Mouse (Mus musculus) neural tube, embryonic 12.5 days (tissue): ENCODE measurements around the gene Acot7. TPM values are rescaled to one million over a fixed set of nuclear protein-coding genes. Genes with fewer than 3 reads are reported as not detected.
A peak's percentile ranks its signal among the peaks of the same experiment; 100 is the strongest.

ENCODE experiments used
- ATAC-seq: fragments of 200-750 bp; cut with Nextera tagmentation; 2 replicates; pipeline ENCODE4 v1.8.0; 2017; ENCODE audit warnings: low read depth, mild to moderate bottlenecking, moderate TSS enrichment, moderate library complexity; ENCODE audit not compliant: low FRiP score
- H3K27ac ChIP-seq: fragments of 300-500 bp; sonication (generic); 2 replicates; pipeline ENCODE4 v1.5.1; 2016
- H3K27me3 ChIP-seq: fragments of 300-500 bp; sonication (generic); replicated peaks from 2 replicates; pipeline ENCODE4 v1.6.1; 2016; ENCODE audit warnings: mild to moderate bottlenecking
- H3K36me3 ChIP-seq: fragments of 300-500 bp; sonication (generic); 2 replicates; pipeline ENCODE4 v1.6.1; 2016; ENCODE audit warnings: mild to moderate bottlenecking
- H3K4me1 ChIP-seq: fragments of 300-500 bp; sonication (generic); 2 replicates; pipeline ENCODE4 v1.6.1; 2016
- H3K4me2 ChIP-seq: fragments of 300-500 bp; sonication (generic); replicated peaks from 2 replicates; pipeline ENCODE4 v1.6.1; 2016; ENCODE audit warnings: mild to moderate bottlenecking
- H3K4me3 ChIP-seq: fragments of 300-500 bp; sonication (generic); 2 replicates; pipeline ENCODE4 v1.5.1; 2016
- H3K9ac ChIP-seq: fragments of 300-500 bp; sonication (generic); 2 replicates; pipeline ENCODE4 v1.6.1; 2016; ENCODE audit warnings: mild to moderate bottlenecking
- H3K9me3 ChIP-seq: fragments of 300-500 bp; sonication (generic); 2 replicates; pipeline ENCODE4 v1.6.1; 2016; ENCODE audit warnings: mild to moderate bottlenecking
- WGBS: fragments of 180-500 bp; shearing (Covaris S2); methylation state at CpG from one replicate; pipeline ENCODE4 v1.1.7; 2016; 5-methylcytosine and 5-hydroxymethylcytosine counted together
- polyA plus RNA-seq: library from polyadenylated mRNA; unstranded; fragments of >200 nt; fragmentation: Nextera tagmentation; extraction: Ambion mirVana; gene quantifications from 2 replicates; pipeline ENCODE4 v1.2.1, GENCODE M21; 2016

Acot7 gene
- polyA plus RNA-seq, 1 experiment from 2014 or later: 213 TPM

- Histone ChIP-seq H3K9ac (no peak overlapping the region), H3K27ac (no peak overlapping the region), H3K4me1 (peaks cover 32% of the 10 kb centered on the region), H3K4me3 (no peak overlapping the region), H3K27me3 (peaks cover 51% of the 10 kb centered on the region), H3K36me3 (no peaks in the 10 kb centered on the region; the same call in 1 of the 2 replicates), H3K9me3 (no peaks in the 10 kb centered on the region), H3K4me2 (peak overlapping the region; percentile 95)
- ATAC-seq: no peak
- WGBS: 24% methylated on average over 3 of the region's 3 CpGs
These were observed 95.3 kb downstream of the Acot7 start for GRCm38 (mm10) chr4:152273191-152273590.

DNA sequence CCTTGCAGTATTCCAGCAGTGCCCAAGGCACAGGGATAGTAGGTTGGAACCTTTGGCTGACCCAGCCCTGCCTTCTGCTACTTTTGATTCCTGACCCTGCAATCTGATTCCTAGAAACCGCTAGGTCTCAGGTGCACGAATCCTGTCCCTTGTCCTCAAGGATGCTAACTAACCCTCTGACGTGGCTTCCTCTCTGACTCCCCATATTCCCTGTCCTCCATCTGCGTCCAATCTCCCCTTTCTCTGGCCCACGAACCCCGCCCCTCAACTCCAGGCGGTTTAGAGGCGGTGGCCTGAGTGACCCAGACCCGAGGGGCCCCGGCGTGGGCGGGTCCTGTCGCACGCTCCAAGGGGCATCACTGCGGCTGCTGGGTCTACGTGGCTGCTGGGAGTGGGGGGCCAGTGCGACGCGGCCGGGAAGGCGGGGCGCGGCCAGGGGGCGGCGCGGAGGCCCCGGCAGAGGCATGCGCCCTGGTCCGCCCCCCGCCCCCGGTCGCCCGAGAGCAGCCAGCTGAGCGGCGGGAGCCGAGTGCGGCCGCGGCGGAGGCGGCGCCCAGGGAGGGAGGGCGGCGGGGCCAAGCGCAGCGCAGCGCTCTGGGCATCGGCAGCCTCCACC is 95.8 kb downstream of the Acot7 start, which contains the start of gene Gpr153:
Gene Gpr153 (plus strand): TSS at position 612 of the 616 bp plus-strand sequence.
- H3K4me3 ChIP-seq: peak within 1 kb of the TSS; percentile 56
- peaks cover 32% of the 10 kb centered on the region for H3K4me1 ChIP-seq

DNA sequence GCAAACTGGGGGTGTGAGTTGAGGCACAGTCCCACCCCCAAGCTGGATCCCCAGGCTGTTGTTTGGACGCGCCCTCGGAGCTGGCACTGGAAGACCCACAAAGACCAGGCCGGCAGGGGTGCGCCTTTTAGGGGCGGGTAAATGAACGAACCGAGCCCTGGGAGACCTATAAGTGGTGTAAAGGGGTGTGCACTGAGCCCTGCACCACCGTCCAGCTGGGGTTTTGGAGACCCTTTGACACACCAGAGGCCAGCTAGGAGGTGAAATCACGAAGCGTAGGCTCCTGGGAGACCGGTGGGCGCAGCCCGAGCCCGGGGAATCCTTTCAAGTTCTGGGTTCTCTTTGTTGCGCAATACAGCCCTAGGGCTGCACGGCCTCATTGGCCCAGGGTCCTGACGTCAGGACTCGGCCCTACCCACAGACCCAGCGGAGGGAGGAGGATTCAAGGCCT is 96.8 kb downstream of the Acot7 start:
- WGBS: 2% methylated on average over 20 of the region's 20 CpGs
- peaks cover 32% of the 10 kb centered on the region for H3K4me1 ChIP-seq
- no peak overlapping the region for H3K27ac ChIP-seq
- peak overlapping the region; percentile 95 for H3K4me2 ChIP-seq
- H3K4me3 ChIP-seq: peak overlapping the region; percentile 56
- H3K9ac ChIP-seq: peak overlapping the region; percentile 75
- peaks cover 60% of the 10 kb centered on the region for H3K27me3 ChIP-seq
- H3K36me3 ChIP-seq: no peaks in the 10 kb centered on the region; the same call in 1 of the 2 replicates
- 0 out of 2 replicates have a peak, but pooled peaks have one; percentile 32 for ATAC-seq
- H3K9me3 ChIP-seq: no peaks in the 10 kb centered on the region

More for the DNA sequence above, 95.8 kb downstream of the Acot7 start, which contains the start of gene Gpr153:
- ATAC-seq: peak; percentile 51
- H3K9me3 ChIP-seq: no peaks in the 10 kb centered on the region
- peak within 1 kb of the TSS; percentile 95 for H3K4me2 ChIP-seq
- H3K36me3 ChIP-seq: no peaks in the 10 kb centered on the region; the same call in 1 of the 2 replicates
- peak within 1 kb of the TSS; percentile 75 for H3K9ac ChIP-seq
- under 1% methylated on average over 40 of the region's 48 CpGs for WGBS
- H3K27me3 ChIP-seq: peaks cover 53% of the 10 kb centered on the region
- peak within 1 kb of the TSS; percentile 42 for H3K27ac ChIP-seq

DNA sequence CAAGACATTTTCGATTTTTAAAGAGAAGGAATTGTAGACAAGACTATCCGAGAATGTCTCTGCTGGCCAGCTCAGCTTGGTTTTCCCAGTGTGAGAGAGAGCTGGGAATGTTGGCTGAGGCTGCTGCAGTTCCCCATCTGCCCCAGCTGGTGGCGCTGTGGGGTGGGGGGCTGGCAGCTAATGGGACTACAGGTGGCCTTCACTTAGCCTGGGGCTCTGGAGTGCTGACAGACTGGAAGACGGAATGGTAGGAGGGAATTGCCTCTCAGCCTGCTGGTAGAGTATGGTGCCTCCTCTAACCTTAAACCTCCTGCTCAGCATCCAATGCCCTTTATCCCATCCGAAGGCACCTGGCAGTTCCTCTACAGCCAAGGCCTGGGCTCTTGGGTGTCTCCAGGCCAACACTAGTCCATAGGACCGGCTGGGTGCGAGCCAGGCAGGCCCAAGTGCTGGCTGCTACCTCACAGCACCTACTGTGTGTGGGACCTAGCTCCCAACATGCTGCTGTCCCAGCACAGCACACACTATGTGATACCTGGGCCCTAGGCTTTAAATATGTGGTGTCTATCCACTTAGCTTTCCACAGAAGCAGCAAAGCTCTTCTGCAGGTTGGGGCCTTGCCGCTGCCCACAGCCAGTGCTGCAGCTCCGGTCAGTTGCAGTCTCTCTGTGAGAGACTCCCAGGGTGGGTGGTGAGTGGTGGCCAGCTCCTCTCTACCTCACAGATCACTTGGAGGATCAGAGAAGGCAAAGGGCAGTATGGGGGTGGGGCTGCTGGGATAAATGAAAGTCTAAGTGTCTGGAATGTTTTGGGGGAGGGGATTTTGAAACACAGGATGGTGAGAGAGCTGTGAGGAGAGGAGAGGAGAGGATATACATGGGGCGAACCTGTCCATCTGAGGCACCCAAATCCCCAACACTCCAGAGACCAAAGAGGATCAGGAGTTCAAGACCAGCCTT is 98.7 kb downstream of the Acot7 start:
- H3K9ac ChIP-seq: no peak overlapping the region
- peaks cover 80% of the 10 kb centered on the region for H3K27me3 ChIP-seq
- H3K9me3 ChIP-seq: no peaks in the 10 kb centered on the region
- no peak overlapping the region for H3K4me2 ChIP-seq
- peaks cover 32% of the 10 kb centered on the region for H3K4me1 ChIP-seq
- no peaks in the 10 kb centered on the region for H3K36me3 ChIP-seq
- no peak overlapping the region for H3K27ac ChIP-seq
- ATAC-seq: no peak
- no peak overlapping the region for H3K4me3 ChIP-seq
- WGBS: 54% methylated on average over 10 of the region's 10 CpGs

- 75% methylated on average over 2 of the region's 2 CpGs for WGBS
- H3K9me3 ChIP-seq: no peaks in the 10 kb centered on the region
- no peak overlapping the region for H3K27ac ChIP-seq
- H3K4me1 ChIP-seq: peaks cover 26% of the 10 kb centered on the region
- no peak overlapping the region for H3K4me3 ChIP-seq
- ATAC-seq: no peak
- no peaks in the 10 kb centered on the region for H3K36me3 ChIP-seq
- peaks cover 83% of the 10 kb centered on the region for H3K27me3 ChIP-seq
- no peak overlapping the region for H3K4me2 ChIP-seq
- H3K9ac ChIP-seq: no peak overlapping the region
These were observed 100.0 kb downstream of the Acot7 start for GRCm38 (mm10) chr4:152277916-152278315.

GRCm38 (mm10) chr4:152278986-152279385 is 101.1 kb downstream of the Acot7 start:
- 88% methylated on average over 23 of the region's 23 CpGs for WGBS
- Histone ChIP-seq H3K4me2 (no peak overlapping the region), H3K9ac (no peak overlapping the region), H3K36me3 (no peaks in the 10 kb centered on the region), H3K9me3 (no peaks in the 10 kb centered on the region), H3K4me3 (no peak overlapping the region), H3K27ac (no peak overlapping the region), H3K4me1 (peaks cover 24% of the 10 kb centered on the region), H3K27me3 (peaks cover 85% of the 10 kb centered on the region)
- ATAC-seq: no peak

- Histone ChIP-seq H3K9ac (no peak overlapping the region), H3K9me3 (no peaks in the 10 kb centered on the region), H3K4me1 (peaks cover 23% of the 10 kb centered on the region), H3K27me3 (peaks cover 85% of the 10 kb centered on the region), H3K27ac (no peak overlapping the region), H3K36me3 (no peaks in the 10 kb centered on the region), H3K4me3 (no peak overlapping the region), H3K4me2 (no peak overlapping the region)
- 59% methylated on average over 15 of the region's 15 CpGs for WGBS
- ATAC-seq: no peak
These were observed 103.7 kb downstream of the Acot7 start for GRCm38 (mm10) chr4:152281601-152282000.

DNA sequence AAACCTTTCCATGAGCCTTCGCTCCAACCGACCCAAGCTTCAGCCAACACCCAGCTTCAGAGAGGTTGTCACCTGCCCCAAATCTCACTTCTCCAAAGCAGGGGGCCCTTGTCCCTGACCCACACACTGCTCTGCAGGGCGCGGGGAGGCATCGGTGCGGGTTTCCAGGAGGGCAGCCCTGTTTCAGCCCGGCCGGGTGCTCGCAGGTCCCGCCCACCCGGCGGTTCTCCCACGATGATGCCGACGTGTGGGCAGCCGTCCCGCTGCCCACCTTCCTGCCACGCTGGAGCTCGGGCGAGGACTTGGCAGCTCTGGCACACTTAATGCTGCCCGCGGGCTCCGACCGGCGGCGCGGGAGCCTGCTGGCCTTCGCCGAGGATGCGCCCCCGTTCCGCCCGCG is 104.8 kb downstream of the Acot7 start:
- H3K36me3 ChIP-seq: no peaks in the 10 kb centered on the region
- H3K9ac ChIP-seq: 0 out of 2 replicates have a peak overlapping the region, but pooled peaks have one; percentile 42
- H3K9me3 ChIP-seq: no peaks in the 10 kb centered on the region
- H3K4me2 ChIP-seq: peak overlapping the region; percentile 62
- WGBS: 16% methylated on average over 33 of the region's 34 CpGs
- ATAC-seq: no peak
- H3K27me3 ChIP-seq: peaks cover 90% of the 10 kb centered on the region
- peak overlapping the region; percentile 32 for H3K4me3 ChIP-seq
- no peak overlapping the region for H3K27ac ChIP-seq
- H3K4me1 ChIP-seq: peaks cover 33% of the 10 kb centered on the region

DNA sequence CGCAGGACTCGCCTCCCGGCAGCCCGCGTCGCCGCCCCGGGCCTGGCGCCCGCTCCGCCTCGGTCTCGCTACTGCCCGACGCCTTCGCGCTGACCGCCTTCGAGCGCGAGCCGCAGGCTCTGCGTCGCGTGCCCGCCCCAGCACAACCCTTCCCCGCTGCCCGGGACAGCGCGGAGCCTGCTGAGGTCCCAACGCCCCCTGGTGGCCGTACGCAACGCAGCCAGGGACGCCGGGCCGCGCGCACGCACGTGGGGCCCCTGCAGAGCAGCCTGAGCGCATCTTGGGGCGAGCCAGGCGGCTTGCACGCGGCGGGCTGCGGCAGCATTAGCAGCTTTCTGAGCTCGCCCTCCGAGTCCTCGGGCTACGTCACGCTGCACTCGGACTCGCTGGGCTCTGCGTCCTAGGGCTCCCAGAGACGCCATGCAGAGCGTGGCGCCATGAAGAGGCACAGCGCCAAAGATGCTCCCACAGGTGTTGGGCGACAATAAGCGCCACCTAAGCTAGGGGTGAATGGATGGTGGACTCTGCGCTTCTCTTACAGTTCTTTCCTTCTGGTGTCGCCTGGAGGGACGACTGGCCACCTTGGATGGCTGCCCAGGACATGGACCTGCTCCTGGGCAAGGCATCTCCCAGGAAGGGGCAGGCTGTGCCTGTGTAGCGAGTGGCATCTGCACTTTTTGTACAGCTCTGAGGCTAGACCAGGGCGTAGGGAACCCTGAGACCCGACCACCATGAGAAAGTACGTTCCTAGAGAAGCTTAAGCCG is 105.4 kb downstream of the Acot7 start:
- Histone ChIP-seq H3K4me2 (peak overlapping the region; percentile 62), H3K27me3 (peaks cover 96% of the 10 kb centered on the region), H3K9ac (0 out of 2 replicates have a peak overlapping the region, but pooled peaks have one; percentile 42), H3K9me3 (no peaks in the 10 kb centered on the region), H3K27ac (no peak overlapping the region), H3K36me3 (no peaks in the 10 kb centered on the region), H3K4me1 (peaks cover 40% of the 10 kb centered on the region), H3K4me3 (peak overlapping the region; percentile 32)
- WGBS: 5% methylated on average over 70 of the region's 70 CpGs
- peak; percentile 51 for ATAC-seq

GRCm38 (mm10) chr4:152285505-152285904 is 107.6 kb downstream of the Acot7 start:
- peaks cover 92% of the 10 kb centered on the region for H3K27me3 ChIP-seq
- no peaks in the 10 kb centered on the region for H3K9me3 ChIP-seq
- no peak overlapping the region for H3K9ac ChIP-seq
- H3K4me3 ChIP-seq: no peak overlapping the region
- no peaks in the 10 kb centered on the region for H3K36me3 ChIP-seq
- no peak overlapping the region for H3K27ac ChIP-seq
- H3K4me1 ChIP-seq: peaks cover 53% of the 10 kb centered on the region
- no peak overlapping the region for H3K4me2 ChIP-seq
- ATAC-seq: no peak
- WGBS: 3% methylated on average over 10 of the region's 10 CpGs

DNA sequence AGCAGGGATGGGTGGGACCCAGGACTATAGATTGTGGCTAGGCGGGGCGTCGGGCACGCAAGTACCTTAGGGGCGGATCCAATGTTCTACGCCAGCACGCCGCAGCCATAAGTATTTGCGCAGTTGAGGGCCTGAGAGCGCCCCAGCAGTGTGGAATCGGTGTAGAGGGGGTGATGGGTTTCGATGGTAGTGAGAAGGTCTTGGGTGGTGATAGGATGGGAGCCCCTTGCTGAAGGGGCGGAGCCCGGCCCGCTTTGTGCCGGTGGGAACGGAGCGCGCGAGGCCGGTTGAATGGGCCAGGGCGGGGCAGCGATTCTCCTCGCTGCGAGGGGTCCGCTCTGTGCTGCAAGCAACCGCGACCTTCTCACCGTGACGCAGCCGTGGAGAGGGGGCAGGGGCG is 108.2 kb downstream of the Acot7 start:
- Histone ChIP-seq H3K27me3 (peaks cover 92% of the 10 kb centered on the region), H3K4me2 (peak overlapping the region; percentile 62), H3K36me3 (no peaks in the 10 kb centered on the region), H3K9ac (peak overlapping the region; percentile 21; the same call in 1 of the 2 replicates), H3K4me1 (peaks cover 60% of the 10 kb centered on the region), H3K9me3 (no peaks in the 10 kb centered on the region), H3K27ac (no peak overlapping the region), H3K4me3 (peak overlapping the region; percentile 29)
- ATAC-seq: 0 out of 2 replicates have a peak, but pooled peaks have one; percentile 26
- under 1% methylated on average over 32 of the region's 32 CpGs for WGBS
